Mouse (Mus musculus) liver, embryonic 14.5 days (tissue): Measurements from ENCODE around the gene Gm42417.

Experiments used
- CTCF ChIP-seq: IDR thresholded peaks from 2 replicates; pipeline ENCODE4 v1.5.1; 2016; ENCODE audit warnings: antibody characterized with exemption, low read depth, control low read depth
- EP300 ChIP-seq: IDR thresholded peaks from 2 replicates; pipeline ENCODE4 v1.6.1; 2016; ENCODE audit warnings: antibody characterized with exemption, low read depth

DNA sequence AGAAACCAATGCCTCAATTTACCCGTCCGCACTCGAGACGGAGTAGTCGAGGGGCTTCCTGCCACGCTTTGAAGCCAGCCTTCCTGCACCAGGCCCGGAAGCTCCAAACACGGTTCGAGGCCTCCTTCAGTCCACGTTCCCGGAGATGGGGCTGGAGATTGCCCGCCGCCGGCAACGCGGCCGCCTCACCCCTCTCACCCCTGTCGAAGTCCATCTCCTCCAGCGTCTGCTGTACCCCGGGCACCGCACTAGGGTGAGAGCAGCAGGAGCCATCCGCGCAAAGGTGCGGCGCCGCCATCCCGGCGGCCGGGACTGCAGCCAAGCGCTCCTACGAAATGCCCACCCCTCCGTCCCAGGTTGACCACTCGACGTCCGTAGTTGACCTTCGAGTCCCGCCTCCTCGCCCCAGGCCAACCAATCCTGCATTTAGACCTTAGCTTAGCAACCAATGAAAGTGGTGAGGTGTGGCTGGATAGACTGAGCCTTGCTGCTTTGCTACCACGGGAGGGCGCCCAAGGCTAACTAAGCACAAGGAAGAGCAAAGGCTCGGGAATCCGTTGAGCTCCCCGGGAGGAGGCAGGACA, 7.8 kb upstream of the Gm42417 start, which contains the start of gene Ankrd39:
- TF ChIP-seq CTCF (peak; percentile 100), EP300 (no peak; the same call in 1 of the 2 replicates)
